Mouse (Mus musculus) heart, postnatal 0 days (tissue): Measurements from ENCODE around the gene Srp68.

Experiments used
- CTCF ChIP-seq: IDR thresholded peaks from 2 replicates; pipeline ENCODE4 v1.5.1; 2016; ENCODE audit warnings: antibody characterized with exemption, control low read depth, low read depth
- EP300 ChIP-seq: IDR thresholded peaks from 2 replicates; pipeline ENCODE4 v1.6.1; 2016; ENCODE audit warnings: antibody characterized with exemption, low read depth

GRCm38 (mm10) chr11:116195252-116195651, 78.8 kb downstream of the Srp68 start:
- TF ChIP-seq CTCF (no peak), EP300 (no peak)
